Mouse (Mus musculus) spleen, adult 2 months (tissue): ENCODE data around the gene Foxq1.

Experiments used
- CTCF ChIP-seq: fragments of 200-500 bp; IDR thresholded peaks from 2 replicates; pipeline ENCODE4 v1.5.1; 2011; ENCODE audit warnings: mild to moderate bottlenecking, inconsistent platforms; ENCODE audit not compliant: insufficient read depth, insufficient read length, insufficient replicate concordance; ENCODE audit errors: extremely low read depth
- POLR2A ChIP-seq: fragments of 200-500 bp; IDR thresholded peaks from 2 replicates; pipeline ENCODE4 v1.6.1; 2011; ENCODE audit warnings: low read depth, low read length, inconsistent platforms

DNA sequence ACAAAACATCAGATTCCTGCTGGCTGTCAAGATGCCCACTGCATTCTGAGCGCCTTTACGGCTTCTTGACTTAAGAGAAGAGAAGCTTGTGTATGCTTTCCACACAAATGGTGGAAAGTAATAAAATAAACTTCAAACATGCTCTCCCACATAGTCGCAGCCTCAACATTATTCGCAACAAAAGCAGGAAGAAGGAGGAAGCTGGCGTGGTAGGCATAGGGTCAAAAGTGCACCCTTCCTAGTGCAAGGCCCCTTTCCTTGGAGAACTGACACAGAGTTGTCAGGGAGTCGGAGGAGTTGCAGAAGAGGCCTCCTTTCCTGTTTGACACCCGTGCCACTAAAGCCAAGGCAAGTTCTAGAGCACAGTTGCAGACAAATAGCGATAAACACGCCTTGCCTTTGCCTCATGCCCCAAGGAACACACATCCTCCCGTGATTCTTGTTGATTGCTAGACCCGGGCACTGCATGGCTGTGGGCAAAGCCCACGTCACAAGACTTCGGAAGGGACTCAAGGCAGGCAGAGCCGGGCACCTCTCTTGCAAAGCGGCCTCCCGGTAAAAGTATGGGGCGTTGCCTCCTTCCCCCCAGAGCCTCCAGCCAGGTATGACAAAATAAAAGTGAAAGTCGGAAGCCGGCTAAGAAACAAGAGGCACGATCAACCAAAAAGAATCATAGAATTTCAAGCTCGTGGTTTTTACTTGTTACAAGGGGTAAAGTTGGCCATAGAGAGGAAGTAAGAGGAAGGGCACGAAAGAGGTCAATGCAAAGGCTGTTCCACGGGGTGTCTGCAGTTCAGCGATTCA is 1.2 kb downstream of the Foxq1 start:
- no peak for TF ChIP-seq POLR2A
- no peak for TF ChIP-seq CTCF
